Mouse (Mus musculus): Measurements from ENCODE around the gene Slf2. TPM values are rescaled to one million over a fixed set of nuclear protein-coding genes. Genes with fewer than 3 reads are reported as not detected.

Slf2 gene
- polyA plus RNA-seq, 1 experiment = 98.6 TPM

DNA sequence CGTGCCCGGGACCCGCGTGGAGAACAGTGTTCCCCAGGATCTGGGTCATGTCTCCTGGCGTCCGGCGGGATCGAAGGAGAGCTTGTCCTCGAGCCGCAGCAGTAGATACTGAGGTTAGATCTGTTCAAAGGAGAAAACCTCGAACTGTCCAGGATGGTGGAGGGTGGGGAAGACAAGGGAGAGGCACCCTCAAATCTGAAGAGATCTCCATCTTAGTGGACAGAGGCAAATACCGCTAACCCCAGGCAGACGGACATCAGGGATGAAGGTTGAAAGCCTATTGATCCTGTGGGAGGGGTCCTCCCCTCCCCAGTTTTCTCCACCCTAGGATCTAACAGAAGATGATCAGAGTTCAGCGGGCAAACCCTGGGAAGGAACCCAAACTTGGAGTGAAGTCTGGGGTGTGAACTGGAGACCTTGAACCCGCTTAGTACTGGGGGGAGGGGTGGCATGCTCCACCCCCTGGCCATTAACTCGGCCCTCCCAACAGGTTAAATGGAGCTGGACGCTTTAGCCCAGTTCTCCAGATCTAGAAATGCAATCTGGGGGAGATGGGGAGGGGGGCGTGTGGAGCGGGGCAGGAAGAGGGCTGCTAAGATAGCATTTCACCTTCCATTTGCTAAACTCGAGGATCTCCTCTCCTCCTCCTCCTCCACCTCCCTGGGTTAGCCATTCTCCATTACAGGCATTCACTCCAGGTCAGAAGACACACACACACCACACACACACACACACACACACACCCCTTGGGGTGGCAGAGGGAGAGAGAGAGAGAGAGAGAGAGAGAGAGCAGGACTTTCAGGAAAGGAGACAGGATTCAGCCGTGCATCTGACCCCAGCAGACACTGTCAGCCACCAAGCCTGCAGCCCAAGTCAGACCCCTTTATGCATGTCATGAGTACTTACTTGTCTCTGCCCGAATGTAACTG lies 58.9 kb downstream of the Slf2 start:
- no peak for DNase-seq
- Histone ChIP-seq H3K4me3 (ENCODE audit: control insufficient read depth, insufficient read depth, low read length) (peak overlapping the region; percentile 43), H3K4me1 (replicated peaks; ENCODE audit: control insufficient read depth, insufficient read depth, low read length) (peaks cover 20% of the 10 kb centered on the region), H3K27me3 (ENCODE audit: control insufficient read depth, insufficient read depth, low read length) (peaks cover 2% of the 10 kb centered on the region; the same call in 1 of the 2 replicates), H3K27ac (ENCODE audit: control insufficient read depth, insufficient read depth, low read length) (no peak overlapping the region), H3K36me3 (ENCODE audit: control insufficient read depth, insufficient read depth, low read length) (no peaks in the 10 kb centered on the region)
- TF ChIP-seq CTCF (IDR thresholded peaks at IDR 0.05; ENCODE audit: borderline replicate concordance, control insufficient read depth, extremely low read depth, insufficient read depth, low read length, poor library complexity) = no peak
- no peak for TF ChIP-seq POLR2A (IDR thresholded peaks at IDR 0.05; ENCODE audit: control insufficient read depth, extremely low read depth, insufficient read depth, low read length, poor library complexity)
- WGBS = 41% methylated on average over 22 of the region's 22 CpGs

DNA sequence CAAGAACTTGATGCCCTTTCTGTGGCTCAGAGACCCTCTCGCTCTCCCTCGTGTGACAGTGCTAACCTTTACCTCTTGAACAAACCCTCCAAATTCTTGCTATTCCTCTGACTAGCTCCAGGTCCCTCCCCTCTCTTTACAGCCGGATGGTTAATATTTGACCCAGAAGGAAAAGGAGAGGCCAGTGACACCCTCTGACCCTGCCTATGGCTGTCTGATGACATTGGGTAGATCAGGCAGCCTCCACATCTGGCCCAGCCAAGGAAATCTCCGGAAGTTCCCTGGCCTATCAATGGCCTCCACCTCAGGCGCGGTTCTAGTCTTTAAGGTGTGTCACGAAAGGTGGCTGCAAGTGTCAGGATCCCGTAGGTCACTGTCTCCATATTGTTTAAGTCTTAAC lies 60.1 kb downstream of the Slf2 start:
- 93% methylated on average over 8 of the region's 8 CpGs for WGBS
- no peaks in the 10 kb centered on the region for H3K36me3 ChIP-seq (ENCODE audit: control insufficient read depth, insufficient read depth, low read length)
- TF ChIP-seq CTCF (IDR thresholded peaks at IDR 0.05; ENCODE audit: borderline replicate concordance, control insufficient read depth, extremely low read depth, insufficient read depth, low read length, poor library complexity) (no peak), POLR2A (IDR thresholded peaks at IDR 0.05; ENCODE audit: control insufficient read depth, extremely low read depth, insufficient read depth, low read length, poor library complexity) (no peak)
- peaks cover 2% of the 10 kb centered on the region; the same call in 1 of the 2 replicates for H3K27me3 ChIP-seq (ENCODE audit: control insufficient read depth, insufficient read depth, low read length)
- no peak overlapping the region for H3K27ac ChIP-seq (ENCODE audit: control insufficient read depth, insufficient read depth, low read length)
- no peak overlapping the region for H3K4me3 ChIP-seq (ENCODE audit: control insufficient read depth, insufficient read depth, low read length)
- peaks cover 20% of the 10 kb centered on the region for H3K4me1 ChIP-seq (replicated peaks; ENCODE audit: control insufficient read depth, insufficient read depth, low read length)
- no peak for DNase-seq

DNA sequence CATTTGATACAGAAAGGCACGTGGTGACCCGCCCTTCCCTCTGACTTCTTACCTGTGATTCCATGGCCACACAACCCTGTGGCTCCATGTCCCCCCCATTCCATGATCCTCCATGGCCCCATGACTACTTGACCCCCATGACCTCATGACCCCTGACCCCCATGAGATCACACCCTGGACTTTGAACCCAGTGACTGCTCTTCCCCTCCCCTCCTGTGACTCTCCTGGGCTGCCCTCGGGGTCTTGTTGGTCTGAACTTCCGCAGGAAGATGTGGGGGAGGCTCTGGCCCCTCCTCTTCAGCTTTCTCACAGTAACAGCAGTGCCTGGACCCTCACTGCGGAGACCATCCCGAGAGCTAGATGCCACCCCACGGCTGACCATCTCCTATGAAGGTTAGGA lies 61.3 kb downstream of the Slf2 start:
- 33% methylated on average over 7 of the region's 7 CpGs for WGBS
- Histone ChIP-seq H3K27ac (ENCODE audit: control insufficient read depth, insufficient read depth, low read length) (no peak overlapping the region), H3K4me3 (ENCODE audit: control insufficient read depth, insufficient read depth, low read length) (peak overlapping the region; percentile 43), H3K36me3 (ENCODE audit: control insufficient read depth, insufficient read depth, low read length) (no peaks in the 10 kb centered on the region), H3K4me1 (replicated peaks; ENCODE audit: control insufficient read depth, insufficient read depth, low read length) (peaks cover 20% of the 10 kb centered on the region), H3K27me3 (ENCODE audit: control insufficient read depth, insufficient read depth, low read length) (peaks cover 2% of the 10 kb centered on the region; the same call in 1 of the 2 replicates)
- TF ChIP-seq POLR2A (IDR thresholded peaks at IDR 0.05; ENCODE audit: control insufficient read depth, extremely low read depth, insufficient read depth, low read length, poor library complexity) (no peak), CTCF (IDR thresholded peaks at IDR 0.05; ENCODE audit: borderline replicate concordance, control insufficient read depth, extremely low read depth, insufficient read depth, low read length, poor library complexity) (no peak)
- DNase-seq = no peak

DNA sequence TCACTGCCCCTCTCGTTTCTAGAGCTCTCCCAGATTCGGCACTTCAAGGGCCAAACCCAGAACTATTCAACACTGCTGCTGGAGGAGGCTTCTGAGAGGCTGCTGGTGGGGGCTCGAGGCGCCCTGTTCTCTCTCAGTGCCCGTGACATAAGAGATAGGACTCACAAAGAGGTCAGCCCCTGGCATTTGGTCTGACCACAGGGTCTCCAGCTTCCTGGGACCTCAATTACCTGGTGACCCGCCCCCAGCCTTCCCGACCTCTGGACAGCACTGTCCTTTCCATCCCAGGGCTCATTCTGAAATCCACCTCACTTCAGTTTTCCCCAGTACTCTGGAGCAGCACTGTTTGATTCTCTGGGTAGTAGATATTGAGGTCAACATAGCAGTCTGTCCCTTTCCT lies 61.8 kb downstream of the Slf2 start:
- H3K27ac ChIP-seq (ENCODE audit: control insufficient read depth, insufficient read depth, low read length) = peak overlapping the region; percentile 2; the same call in 1 of the 2 replicates
- DNase-seq = no peak
- peaks cover 20% of the 10 kb centered on the region for H3K4me1 ChIP-seq (replicated peaks; ENCODE audit: control insufficient read depth, insufficient read depth, low read length)
- H3K36me3 ChIP-seq (ENCODE audit: control insufficient read depth, insufficient read depth, low read length) = no peaks in the 10 kb centered on the region
- no peak for TF ChIP-seq POLR2A (IDR thresholded peaks at IDR 0.05; ENCODE audit: control insufficient read depth, extremely low read depth, insufficient read depth, low read length, poor library complexity)
- TF ChIP-seq CTCF (IDR thresholded peaks at IDR 0.05; ENCODE audit: borderline replicate concordance, control insufficient read depth, extremely low read depth, insufficient read depth, low read length, poor library complexity) = no peak
- 55% methylated on average over 7 of the region's 7 CpGs for WGBS
- H3K27me3 ChIP-seq (ENCODE audit: control insufficient read depth, insufficient read depth, low read length) = peaks cover 2% of the 10 kb centered on the region; the same call in 1 of the 2 replicates
- H3K4me3 ChIP-seq (ENCODE audit: control insufficient read depth, insufficient read depth, low read length) = peak overlapping the region; percentile 43

DNA sequence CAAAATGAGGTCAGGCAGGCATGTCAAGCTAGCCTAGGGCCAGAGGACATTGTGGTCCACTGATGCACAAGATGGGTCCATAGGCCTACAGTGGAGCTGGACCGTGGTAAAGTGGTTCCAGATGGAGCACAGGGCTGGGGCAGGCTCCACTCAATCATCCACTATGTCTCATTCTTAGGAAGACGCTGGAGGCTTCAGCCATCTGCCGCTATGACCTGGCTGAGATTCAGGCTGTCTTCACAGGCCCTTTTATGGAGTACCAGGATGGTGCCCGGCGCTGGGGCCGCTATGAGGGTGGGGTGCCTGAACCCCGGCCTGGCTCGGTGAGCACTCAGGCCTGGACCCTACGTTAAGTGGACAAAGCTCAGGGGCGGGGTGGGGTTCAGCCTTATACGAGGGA lies 66.8 kb downstream of the Slf2 start:
- Histone ChIP-seq H3K36me3 (ENCODE audit: control insufficient read depth, insufficient read depth, low read length) (no peaks in the 10 kb centered on the region), H3K27me3 (ENCODE audit: control insufficient read depth, insufficient read depth, low read length) (no peaks in the 10 kb centered on the region), H3K4me3 (ENCODE audit: control insufficient read depth, insufficient read depth, low read length) (no peak overlapping the region), H3K4me1 (replicated peaks; ENCODE audit: control insufficient read depth, insufficient read depth, low read length) (peaks cover 1% of the 10 kb centered on the region), H3K27ac (ENCODE audit: control insufficient read depth, insufficient read depth, low read length) (no peak overlapping the region)
- no peak for DNase-seq
- TF ChIP-seq POLR2A (IDR thresholded peaks at IDR 0.05; ENCODE audit: control insufficient read depth, extremely low read depth, insufficient read depth, low read length, poor library complexity) = no peak
- TF ChIP-seq CTCF (IDR thresholded peaks at IDR 0.05; ENCODE audit: borderline replicate concordance, control insufficient read depth, extremely low read depth, insufficient read depth, low read length, poor library complexity) = no peak
- 93% methylated on average over 11 of the region's 11 CpGs for WGBS

DNA sequence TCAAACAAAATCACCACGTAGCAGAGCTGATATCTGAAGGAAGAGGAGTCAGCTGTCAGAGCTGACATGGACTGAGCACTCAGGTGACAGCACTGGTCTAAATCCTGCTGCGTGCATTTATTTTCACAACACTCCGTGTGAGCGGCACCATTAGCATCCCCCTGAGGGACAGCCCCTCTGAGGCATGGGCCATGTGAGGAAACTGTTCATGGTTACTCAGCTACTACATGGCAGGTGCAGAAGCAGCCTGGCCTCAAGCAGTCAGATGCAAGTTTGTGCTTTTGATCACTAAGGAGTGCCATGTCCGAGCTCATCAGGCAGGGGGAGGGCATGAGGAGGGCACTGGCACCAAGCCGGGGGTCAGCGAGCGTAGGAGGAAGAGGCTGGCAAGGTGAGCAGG lies 68.7 kb downstream of the Slf2 start:
- 95% methylated on average over 8 of the region's 8 CpGs for WGBS
- Histone ChIP-seq H3K4me1 (replicated peaks; ENCODE audit: control insufficient read depth, insufficient read depth, low read length) (no peaks in the 10 kb centered on the region), H3K4me3 (ENCODE audit: control insufficient read depth, insufficient read depth, low read length) (no peak overlapping the region), H3K27ac (ENCODE audit: control insufficient read depth, insufficient read depth, low read length) (no peak overlapping the region), H3K36me3 (ENCODE audit: control insufficient read depth, insufficient read depth, low read length) (no peaks in the 10 kb centered on the region), H3K27me3 (ENCODE audit: control insufficient read depth, insufficient read depth, low read length) (no peaks in the 10 kb centered on the region)
- TF ChIP-seq POLR2A (IDR thresholded peaks at IDR 0.05; ENCODE audit: control insufficient read depth, extremely low read depth, insufficient read depth, low read length, poor library complexity) (no peak), CTCF (IDR thresholded peaks at IDR 0.05; ENCODE audit: borderline replicate concordance, control insufficient read depth, extremely low read depth, insufficient read depth, low read length, poor library complexity) (no peak)
- no peak for DNase-seq

Data from thymus, adult 2 months (tissue).